Mouse (Mus musculus) layer of hippocampus, adult 2 months (tissue): ENCODE measurements at regions not wholly inside any gene's neighbourhood (a gene's known extent, or its start where the extent isn't known, plus 50 kb on each side); places are given as distances from the start of the nearest gene placed in this dataset.
"Not testable (repeated sequence)": the region's sequence is repeated elsewhere in the genome, so short reads cannot be mapped to it uniquely, and the experiment has no call there.

Experiments
- DNase-seq, 2 experiments: peaks; one replicate each; pipeline ENCODE4 v3.0.0; 2022; ENCODE audit warnings: low spot score in 2 of 2
- H3K27ac ChIP-seq: fragments of 200-600 bp; 2 replicates; pipeline ENCODE4 v1.8.1; 2022
- H3K4me3 ChIP-seq: fragments of 200-600 bp; 2 replicates; pipeline ENCODE4 v1.8.1; 2022; ENCODE audit warnings: mild to moderate bottlenecking
- CTCF ChIP-seq: fragments of 200-600 bp; conservative IDR thresholded peaks from 2 replicates; pipeline ENCODE4 v1.8.1; 2022; ENCODE audit warnings: antibody characterized with exemption, mild to moderate bottlenecking, moderate library complexity

GRCm38 (mm10) chr3:11094804-11095203, 759.3 kb upstream of the Gm38303 start:
- no peak for TF ChIP-seq CTCF
- no peak overlapping the region for H3K4me3 ChIP-seq
- DNase-seq: no peak
- H3K27ac ChIP-seq: no peak overlapping the region

- no peak overlapping the region for H3K4me3 ChIP-seq
- peak; percentile 74 for TF ChIP-seq CTCF
- no peak overlapping the region for H3K27ac ChIP-seq
- peak in 1 of 2 experiments; percentile 20 for DNase-seq
Measured at GRCm38 (mm10) chr3:11094138-11094537, 758.7 kb upstream of the Gm38303 start.

GRCm38 (mm10) chr3:11083291-11083690, 747.8 kb upstream of the Gm38303 start:
- DNase-seq: no peak
- no peak for TF ChIP-seq CTCF
- no peak overlapping the region for H3K27ac ChIP-seq
- H3K4me3 ChIP-seq: no peak overlapping the region

GRCm38 (mm10) chr3:11074012-11074411, 738.5 kb upstream of the Gm38303 start:
- Histone ChIP-seq H3K27ac (no peak overlapping the region), H3K4me3 (no peak overlapping the region)
- no peak for DNase-seq
- no peak for TF ChIP-seq CTCF

- TF ChIP-seq CTCF: no peak
- no peak for DNase-seq
Measured at GRCm38 (mm10) chr3:11034995-11035769, 699.7 kb upstream of the Gm38303 start.

GRCm38 (mm10) chr3:11029991-11030390, 694.5 kb upstream of the Gm38303 start:
- no peak overlapping the region for H3K27ac ChIP-seq
- DNase-seq: no peak
- no peak overlapping the region for H3K4me3 ChIP-seq
- TF ChIP-seq CTCF: no peak

More at GRCm38 (mm10) chr3:11034995-11035769, 699.7 kb upstream of the Gm38303 start:
- Histone ChIP-seq H3K4me3 (no peak overlapping the region), H3K27ac (no peak overlapping the region)

GRCm38 (mm10) chr3:11024422-11024821, 688.9 kb upstream of the Gm38303 start:
- DNase-seq: no peak
- Histone ChIP-seq H3K4me3 (no peak overlapping the region), H3K27ac (no peak overlapping the region)
- TF ChIP-seq CTCF: no peak

GRCm38 (mm10) chr3:11020048-11020447, 684.6 kb upstream of the Gm38303 start:
- H3K27ac ChIP-seq: no peak overlapping the region
- TF ChIP-seq CTCF: no peak
- DNase-seq: no peak
- no peak overlapping the region for H3K4me3 ChIP-seq

- not testable (repeated sequence) for DNase-seq, H3K4me3 ChIP-seq, H3K27ac ChIP-seq
Measured at GRCm38 (mm10) chr3:11014911-11015310, 679.4 kb upstream of the Gm38303 start.

- DNase-seq: no peak
- no peak for TF ChIP-seq CTCF
- H3K4me3 ChIP-seq: no peak overlapping the region
- no peak overlapping the region for H3K27ac ChIP-seq
Measured at GRCm38 (mm10) chr3:11007363-11007762, 671.9 kb upstream of the Gm38303 start.

GRCm38 (mm10) chr3:11006531-11007269, 671.2 kb upstream of the Gm38303 start:
- DNase-seq: no peak
- H3K27ac ChIP-seq: no peak overlapping the region
- H3K4me3 ChIP-seq: no peak overlapping the region
- TF ChIP-seq CTCF: no peak

- no peak overlapping the region for H3K4me3 ChIP-seq
- no peak for TF ChIP-seq CTCF
- DNase-seq: no peak
- H3K27ac ChIP-seq: no peak overlapping the region
Measured at GRCm38 (mm10) chr3:10978968-10979367, 643.5 kb upstream of the Gm38303 start.

- H3K4me3 ChIP-seq: no peak overlapping the region
- no peak for DNase-seq
- no peak for TF ChIP-seq CTCF
- no peak overlapping the region for H3K27ac ChIP-seq
Measured at GRCm38 (mm10) chr3:10974429-10974828, 638.9 kb upstream of the Gm38303 start.

- DNase-seq: no peak
- H3K27ac ChIP-seq: no peak overlapping the region
- TF ChIP-seq CTCF: no peak
- H3K4me3 ChIP-seq: no peak overlapping the region
Measured at GRCm38 (mm10) chr3:10952583-10952982, 617.1 kb upstream of the Gm38303 start.
